Mouse (Mus musculus) embryo, embryonic 9.5 days (tissue): ENCODE data around the gene Actn4.
A peak's percentile ranks its signal among the peaks of the same experiment; 100 is the strongest.
"Not testable (repeated sequence)": the region's sequence is repeated elsewhere in the genome, so short reads cannot be mapped to it uniquely, and the experiment has no call there.

Source experiments
- DNase-seq: peaks from one replicate; pipeline ENCODE4 v3.0.0-alpha.2; 2017; ENCODE audit errors: extremely low spot score

Actn4 gene

GRCm38 (mm10) chr7:28969672-28970394 is 7.7 kb upstream of the Actn4 start:
- DNase-seq = no peak

- DNase-seq = no peak
Measured at GRCm38 (mm10) chr7:28969271-28969670, 7.1 kb upstream of the Actn4 start.

GRCm38 (mm10) chr7:28968120-28968519 is 6.0 kb upstream of the Actn4 start:
- DNase-seq = not testable (repeated sequence)

GRCm38 (mm10) chr7:28966751-28967505 is 4.8 kb upstream of the Actn4 start:
- no peak for DNase-seq

- DNase-seq = no peak
Measured at GRCm38 (mm10) chr7:28966181-28966580, 4.0 kb upstream of the Actn4 start.

- DNase-seq = no peak
Measured at GRCm38 (mm10) chr7:28965346-28965840, 3.3 kb upstream of the Actn4 start.

GRCm38 (mm10) chr7:28963399-28963923 is 1.3 kb upstream of the Actn4 start:
- DNase-seq = no peak

- no peak for DNase-seq
Measured at GRCm38 (mm10) chr7:28961584-28961926, 585 bp downstream of the Actn4 start.

GRCm38 (mm10) chr7:28960354-28961046 is 1.6 kb downstream of the Actn4 start:
- DNase-seq = no peak

GRCm38 (mm10) chr7:28959505-28960045 is 2.6 kb downstream of the Actn4 start:
- DNase-seq = no peak

GRCm38 (mm10) chr7:28958770-28959169 is 3.4 kb downstream of the Actn4 start:
- no peak for DNase-seq

- no peak for DNase-seq
Measured at GRCm38 (mm10) chr7:28957997-28958725, 4.0 kb downstream of the Actn4 start.

GRCm38 (mm10) chr7:28957286-28957685 is 4.9 kb downstream of the Actn4 start:
- DNase-seq = no peak

GRCm38 (mm10) chr7:28956270-28956669 is 5.9 kb downstream of the Actn4 start:
- no peak for DNase-seq

- no peak for DNase-seq
Measured at GRCm38 (mm10) chr7:28955295-28955897, 6.7 kb downstream of the Actn4 start.

- DNase-seq = no peak
Measured at GRCm38 (mm10) chr7:28954773-28955172, 7.4 kb downstream of the Actn4 start.

- DNase-seq = peak; percentile 74
Measured at GRCm38 (mm10) chr7:28953476-28954376, 8.4 kb downstream of the Actn4 start.

- no peak for DNase-seq
Measured at GRCm38 (mm10) chr7:28952786-28953185, 9.4 kb downstream of the Actn4 start.

GRCm38 (mm10) chr7:28951764-28952163 is 10.4 kb downstream of the Actn4 start:
- DNase-seq = no peak
